Mouse (Mus musculus): ENCODE measurements at regions not wholly inside any gene's neighbourhood (a gene's known extent, or its start where the extent isn't known, plus 50 kb on each side); places are given as distances from the start of the nearest gene placed in this dataset.
A peak's percentile ranks its signal among the peaks of the same experiment; 100 is the strongest.
"Not testable (repeated sequence)": the region's sequence is repeated elsewhere in the genome, so short reads cannot be mapped to it uniquely, and the experiment has no call there.

- Histone ChIP-seq H3K4me1 (no peaks in the 10 kb centered on the region), H3K27me3 (replicated peaks) (no peaks in the 10 kb centered on the region), H3K27ac (replicated peaks) (no peak overlapping the region), H3K4me3 (replicated peaks) (no peak overlapping the region), H3K36me3 (no peaks in the 10 kb centered on the region), H3K4me2 (no peak overlapping the region), H3K9ac (replicated peaks) (no peak overlapping the region), H3K9me3 (replicated peaks) (no peaks in the 10 kb centered on the region)
- ATAC-seq (ENCODE audit: low FRiP score), result peak; percentile 55
These were observed 169.2 kb upstream of the Hddc2 start for GRCm38 (mm10) chr10:31143856-31144488.

- ATAC-seq (ENCODE audit: low FRiP score), result no peak
- Histone ChIP-seq H3K36me3 (no peaks in the 10 kb centered on the region), H3K27ac (replicated peaks) (no peak overlapping the region), H3K4me2 (no peak overlapping the region), H3K9me3 (replicated peaks) (no peaks in the 10 kb centered on the region), H3K4me1 (no peaks in the 10 kb centered on the region), H3K4me3 (replicated peaks) (no peak overlapping the region), H3K9ac (replicated peaks) (no peak overlapping the region), H3K27me3 (replicated peaks) (no peaks in the 10 kb centered on the region)
- 88% methylated on average over 3 of the region's 3 CpGs for WGBS
These were observed 168.7 kb upstream of the Hddc2 start for GRCm38 (mm10) chr10:31144489-31144872.

GRCm38 (mm10) chr10:31173169-31173686, 140.0 kb upstream of the Hddc2 start:
- ATAC-seq (ENCODE audit: low FRiP score), result peak; percentile 85
- Histone ChIP-seq H3K9me3 (replicated peaks) (no peaks in the 10 kb centered on the region), H3K4me3 (replicated peaks) (no peak overlapping the region), H3K36me3 (no peaks in the 10 kb centered on the region), H3K4me1 (no peaks in the 10 kb centered on the region), H3K27me3 (replicated peaks) (no peaks in the 10 kb centered on the region), H3K27ac (replicated peaks) (peak overlapping the region; percentile 51; the same call in 1 of the 2 replicates), H3K4me2 (no peak overlapping the region), H3K9ac (replicated peaks) (no peak overlapping the region)
- 47% methylated on average over 15 of the region's 15 CpGs for WGBS

DNA sequence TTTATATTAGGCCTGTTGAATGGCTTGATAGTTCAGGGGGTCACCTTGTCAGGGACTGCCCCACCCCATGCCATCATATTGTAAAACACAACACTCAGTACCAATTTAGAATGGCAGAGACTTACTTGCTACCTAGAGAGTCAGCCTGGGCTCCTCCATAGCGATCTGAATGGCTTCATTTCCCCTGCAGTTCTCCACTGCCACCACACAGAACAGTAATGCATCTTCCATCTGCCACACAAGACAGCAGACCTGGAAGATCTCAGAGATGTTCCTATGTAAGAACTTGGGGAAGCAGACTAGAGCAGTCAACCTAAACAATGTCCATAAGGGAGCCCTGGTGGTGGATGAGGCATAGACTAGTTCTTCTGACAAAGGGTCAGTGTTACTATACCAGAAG, 123.6 kb upstream of the Hddc2 start:
- Histone ChIP-seq H3K4me1 (no peaks in the 10 kb centered on the region), H3K27me3 (replicated peaks) (no peaks in the 10 kb centered on the region), H3K9me3 (replicated peaks) (no peaks in the 10 kb centered on the region), H3K9ac (replicated peaks) (no peak overlapping the region), H3K36me3 (no peaks in the 10 kb centered on the region), H3K4me2 (no peak overlapping the region), H3K4me3 (replicated peaks) (no peak overlapping the region), H3K27ac (replicated peaks) (no peak overlapping the region)
- 51% methylated on average over 1 of the region's 1 CpGs for WGBS
- ATAC-seq (ENCODE audit: low FRiP score), result no peak

DNA sequence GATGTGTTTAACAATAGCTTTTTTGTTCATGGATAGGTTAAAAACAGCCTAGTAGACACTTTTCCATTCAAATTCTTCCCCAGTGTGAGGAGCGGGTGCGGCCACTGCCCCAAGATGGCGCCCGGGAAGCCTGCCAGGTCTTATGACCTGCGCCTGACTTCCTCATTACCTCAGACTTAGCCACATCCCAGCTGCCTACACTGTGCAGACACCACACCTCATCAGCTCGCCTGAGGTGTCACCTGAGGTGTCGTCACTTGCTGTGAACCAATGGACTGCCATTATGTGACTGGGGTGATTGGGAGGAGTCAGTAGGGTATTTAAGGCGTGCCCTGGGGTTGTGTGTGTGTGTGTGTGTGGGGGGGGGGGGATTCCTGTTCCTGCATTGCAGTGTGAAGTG, 101.0 kb upstream of the Hddc2 start:
- H3K4me1 ChIP-seq; H3K27ac ChIP-seq (replicated peaks); H3K36me3 ChIP-seq; H3K27me3 ChIP-seq (replicated peaks); ATAC-seq (ENCODE audit: low FRiP score); H3K9me3 ChIP-seq (replicated peaks); H3K4me3 ChIP-seq (replicated peaks); H3K4me2 ChIP-seq; H3K9ac ChIP-seq (replicated peaks): not testable (repeated sequence)
- 94% methylated on average over 8 of the region's 8 CpGs for WGBS

DNA sequence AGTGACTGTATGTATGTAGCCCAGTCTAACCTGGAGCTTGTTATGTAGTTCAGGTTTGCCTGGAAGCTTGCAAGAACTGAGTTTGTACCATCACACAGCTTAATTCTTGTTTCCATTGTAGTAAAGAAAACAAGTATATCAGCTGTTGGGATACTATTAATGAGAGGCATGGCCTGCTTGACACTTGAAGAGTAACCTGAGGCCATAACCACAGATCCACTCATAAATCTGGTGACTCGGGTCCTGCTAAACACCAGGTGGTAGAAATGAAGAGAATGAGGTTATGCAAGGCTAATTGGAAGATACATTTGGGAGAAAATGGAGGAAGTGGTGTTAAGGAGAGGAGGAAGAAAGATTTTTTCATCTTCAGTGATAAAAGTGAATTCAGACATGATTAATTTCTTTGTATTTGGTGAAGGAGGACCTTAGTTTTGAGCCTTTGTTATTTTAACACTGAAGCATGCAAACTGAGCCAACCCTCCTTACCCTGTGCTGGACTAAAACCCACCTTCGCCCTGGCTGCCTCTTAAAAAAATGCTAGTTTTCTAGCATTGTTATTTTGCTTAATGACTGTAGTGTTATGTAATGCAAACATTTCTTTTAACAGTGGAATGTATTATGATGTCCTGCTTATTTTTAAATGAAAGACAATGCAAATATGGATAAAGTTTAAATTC, 100.3 kb upstream of the Hddc2 start:
- ATAC-seq (ENCODE audit: low FRiP score), result no peak
- WGBS, result 74% methylated on average over 2 of the region's 2 CpGs
- Histone ChIP-seq H3K27me3 (replicated peaks) (no peaks in the 10 kb centered on the region), H3K9me3 (replicated peaks) (no peaks in the 10 kb centered on the region), H3K36me3 (no peaks in the 10 kb centered on the region), H3K4me2 (no peak overlapping the region), H3K27ac (replicated peaks) (no peak overlapping the region), H3K4me1 (no peaks in the 10 kb centered on the region), H3K4me3 (replicated peaks) (no peak overlapping the region), H3K9ac (replicated peaks) (no peak overlapping the region)

DNA sequence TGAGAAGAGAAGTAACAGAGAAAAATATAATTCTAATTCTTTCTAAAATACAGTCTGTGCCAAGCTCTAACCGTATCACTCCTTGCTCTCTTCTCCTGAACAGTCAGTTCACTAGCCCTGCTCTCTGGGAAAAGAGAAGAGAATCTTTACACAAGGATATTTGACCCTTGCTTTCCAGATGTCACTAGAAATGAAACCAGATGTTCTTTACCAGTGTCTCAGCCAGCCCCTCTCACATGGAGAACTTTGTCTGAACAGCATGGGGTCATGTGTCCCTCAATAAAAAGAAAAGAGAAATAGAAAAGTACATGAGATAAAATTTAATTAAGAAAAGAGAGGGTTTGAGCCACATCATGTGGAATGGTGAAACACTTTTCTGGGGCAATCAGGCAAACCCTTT, 91.3 kb upstream of the Hddc2 start:
- ATAC-seq (ENCODE audit: low FRiP score), result no peak
- Histone ChIP-seq H3K36me3 (no peaks in the 10 kb centered on the region), H3K4me3 (replicated peaks) (no peak overlapping the region), H3K27me3 (replicated peaks) (no peaks in the 10 kb centered on the region), H3K9ac (replicated peaks) (no peak overlapping the region), H3K4me1 (no peaks in the 10 kb centered on the region), H3K4me2 (no peak overlapping the region), H3K27ac (replicated peaks) (no peak overlapping the region), H3K9me3 (replicated peaks) (no peaks in the 10 kb centered on the region)
- WGBS, result 75% methylated on average over 1 of the region's 1 CpGs

- Histone ChIP-seq H3K27ac (replicated peaks) (no peak overlapping the region), H3K4me2 (no peak overlapping the region), H3K4me1 (no peaks in the 10 kb centered on the region), H3K36me3 (no peaks in the 10 kb centered on the region), H3K9me3 (replicated peaks) (no peaks in the 10 kb centered on the region), H3K4me3 (replicated peaks) (no peak overlapping the region), H3K27me3 (replicated peaks) (no peaks in the 10 kb centered on the region), H3K9ac (replicated peaks) (no peak overlapping the region)
- ATAC-seq (ENCODE audit: low FRiP score), result no peak
- 94% methylated on average over 3 of the region's 3 CpGs for WGBS
These were observed 84.1 kb upstream of the Hddc2 start for GRCm38 (mm10) chr10:31229078-31229477.

DNA sequence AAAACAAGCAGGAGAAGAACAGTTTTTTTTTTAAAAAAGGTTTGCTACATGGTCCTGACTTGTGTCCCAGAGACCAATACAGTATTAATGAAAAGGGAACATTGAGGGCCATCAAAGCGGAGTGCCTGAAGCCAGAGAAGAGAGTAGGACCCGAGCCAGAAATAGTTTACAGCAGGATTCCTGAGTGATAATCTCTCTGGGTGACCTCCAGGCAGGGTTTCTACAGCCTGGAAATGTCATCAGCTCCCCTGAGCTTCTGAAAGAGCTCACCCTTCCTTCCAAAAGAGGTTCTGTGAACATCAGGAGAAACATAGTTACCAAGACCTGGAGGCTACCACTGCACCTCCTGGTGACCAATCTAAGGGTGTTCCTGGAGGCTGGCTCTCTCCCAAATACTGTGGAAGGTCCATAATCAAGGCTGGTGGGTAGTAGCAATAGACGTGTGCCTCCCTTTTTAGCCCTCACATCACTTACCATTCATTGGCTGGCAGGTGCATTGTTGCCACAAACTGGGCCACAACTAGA, 70.7 kb upstream of the Hddc2 start:
- Histone ChIP-seq H3K4me3 (replicated peaks) (no peak overlapping the region), H3K27ac (replicated peaks) (no peak overlapping the region), H3K4me2 (no peak overlapping the region), H3K9me3 (replicated peaks) (no peaks in the 10 kb centered on the region), H3K4me1 (no peaks in the 10 kb centered on the region), H3K27me3 (replicated peaks) (no peaks in the 10 kb centered on the region), H3K36me3 (no peaks in the 10 kb centered on the region), H3K9ac (replicated peaks) (no peak overlapping the region)
- 70% methylated on average over 3 of the region's 3 CpGs for WGBS
- no peak for ATAC-seq (ENCODE audit: low FRiP score)

DNA sequence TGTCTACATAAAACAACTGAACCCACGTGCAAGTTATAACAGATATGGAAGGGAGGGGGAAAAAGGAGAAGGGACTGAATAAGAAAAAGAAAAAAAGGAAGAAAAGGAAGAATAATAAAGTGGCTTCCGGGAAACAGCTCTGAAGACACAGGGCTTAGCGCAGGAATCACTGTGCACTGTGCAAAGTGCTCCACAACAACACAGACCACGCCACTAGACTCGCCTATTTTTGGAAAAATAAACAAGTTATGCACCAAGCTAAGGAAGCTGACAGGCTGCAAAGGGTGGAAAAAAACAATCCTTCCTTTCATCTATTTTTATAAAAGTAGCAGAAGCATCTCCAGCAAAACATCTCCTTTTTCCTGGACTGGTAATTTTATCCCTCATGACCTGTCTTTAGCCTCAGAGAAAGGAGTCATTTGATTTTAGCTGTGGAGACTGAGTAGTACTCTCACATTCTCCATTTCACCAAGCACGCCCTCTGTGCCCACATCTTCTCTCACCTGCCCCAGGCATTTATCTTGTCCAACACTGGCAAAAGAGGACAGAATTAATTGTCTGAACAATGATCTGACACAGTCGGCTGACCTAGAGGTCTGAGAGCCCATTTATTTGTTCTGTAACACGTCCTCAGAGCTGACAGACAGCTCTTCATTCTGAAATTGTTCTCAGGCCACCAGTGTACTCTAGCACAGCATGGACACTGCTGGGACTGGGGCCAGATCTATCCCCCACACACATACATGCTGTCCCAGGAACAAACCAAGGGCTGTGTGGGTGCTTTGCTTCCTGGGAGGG, 60.4 kb upstream of the Hddc2 start:
- no peaks in the 10 kb centered on the region for H3K36me3 ChIP-seq
- H3K4me1 ChIP-seq, result no peaks in the 10 kb centered on the region
- no peak overlapping the region for H3K4me2 ChIP-seq
- peak; percentile 65 for ATAC-seq (ENCODE audit: low FRiP score)
- H3K9ac ChIP-seq (replicated peaks), result no peak overlapping the region
- no peaks in the 10 kb centered on the region for H3K27me3 ChIP-seq (replicated peaks)
- 64% methylated on average over 8 of the region's 8 CpGs for WGBS
- no peak overlapping the region for H3K4me3 ChIP-seq (replicated peaks)
- no peaks in the 10 kb centered on the region for H3K9me3 ChIP-seq (replicated peaks)
- no peak overlapping the region for H3K27ac ChIP-seq (replicated peaks)

DNA sequence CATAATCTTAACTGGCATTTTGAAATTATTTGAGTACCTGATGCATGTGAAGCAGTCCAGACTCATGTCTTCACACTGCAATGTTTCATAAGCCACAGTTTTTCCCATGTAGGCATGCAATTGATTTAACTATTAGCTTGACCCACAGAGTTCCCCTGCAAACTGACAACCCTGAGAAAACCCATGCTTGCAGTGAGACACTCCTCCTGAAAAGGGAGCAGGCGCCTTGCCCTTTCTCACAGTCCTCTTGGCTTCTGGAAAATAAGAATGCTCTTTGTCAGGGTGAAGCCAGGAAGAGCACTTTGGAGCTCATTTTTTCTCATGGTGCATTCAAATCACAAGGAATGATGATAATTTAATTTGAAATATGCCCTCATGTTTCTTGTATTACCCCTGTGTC, 56.2 kb upstream of the Hddc2 start:
- H3K36me3 ChIP-seq, result no peaks in the 10 kb centered on the region
- no peaks in the 10 kb centered on the region for H3K27me3 ChIP-seq (replicated peaks)
- H3K27ac ChIP-seq (replicated peaks), result no peak overlapping the region
- H3K4me1 ChIP-seq, result peaks cover 3% of the 10 kb centered on the region; the same call in 1 of the 2 replicates
- ATAC-seq (ENCODE audit: low FRiP score), result no peak
- H3K9me3 ChIP-seq (replicated peaks), result no peaks in the 10 kb centered on the region
- no peak overlapping the region for H3K4me2 ChIP-seq
- WGBS, result 73% methylated on average over 1 of the region's 1 CpGs
- H3K4me3 ChIP-seq (replicated peaks), result no peak overlapping the region
- H3K9ac ChIP-seq (replicated peaks), result no peak overlapping the region

- Histone ChIP-seq H3K27me3 (replicated peaks) (no peaks in the 10 kb centered on the region), H3K4me1 (peaks cover 3% of the 10 kb centered on the region; the same call in 1 of the 2 replicates), H3K36me3 (no peaks in the 10 kb centered on the region), H3K27ac (replicated peaks) (no peak overlapping the region), H3K4me3 (replicated peaks) (no peak overlapping the region), H3K9ac (replicated peaks) (no peak overlapping the region), H3K4me2 (no peak overlapping the region), H3K9me3 (replicated peaks) (no peaks in the 10 kb centered on the region)
- no peak for ATAC-seq (ENCODE audit: low FRiP score)
- WGBS, result 88% methylated on average over 1 of the region's 1 CpGs
These were observed 55.6 kb upstream of the Hddc2 start for GRCm38 (mm10) chr10:31257611-31258010.
